Mouse (Mus musculus): ENCODE results near the gene Ndufc2.
A peak's percentile ranks its signal among the peaks of the same experiment; 100 is the strongest.
"Not testable (repeated sequence)": the region's sequence is repeated elsewhere in the genome, so short reads cannot be mapped to it uniquely, and the experiment has no call there.

The Ndufc2 gene

GRCm38 (mm10) chr7:97427296-97427695 is 27.5 kb downstream of the Ndufc2 start:
- DNase-seq (ENCODE audit: low spot score): no peak

DNA sequence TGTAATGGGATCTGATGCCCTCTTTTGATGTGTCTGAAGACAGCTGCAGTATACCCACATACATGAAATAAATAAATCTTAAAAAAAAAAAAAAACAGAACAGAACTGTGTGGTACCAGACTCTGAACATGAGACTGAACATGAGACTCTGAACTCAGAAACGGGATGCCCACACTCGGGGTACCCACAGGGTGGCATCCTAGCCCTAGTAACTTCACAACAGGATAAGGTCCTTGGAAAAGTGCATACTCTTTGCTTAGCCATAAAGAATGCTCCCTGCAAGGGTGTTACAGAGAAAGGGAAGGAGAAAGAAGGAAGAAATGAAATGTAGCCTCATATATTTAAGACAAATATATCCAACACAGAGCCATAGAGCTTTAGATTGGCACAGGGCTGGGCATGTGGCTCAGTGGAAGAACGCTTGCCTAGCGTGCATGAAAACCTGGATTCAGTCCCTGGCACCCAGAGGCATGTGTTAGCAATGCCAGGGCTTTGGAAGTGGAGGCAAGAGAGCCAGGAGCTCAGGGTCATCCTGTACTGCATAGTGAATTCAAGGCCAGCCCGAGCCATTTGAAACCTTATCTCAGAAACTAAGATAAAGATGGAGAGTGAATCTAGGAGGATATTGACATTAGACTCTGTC is 28.1 kb downstream of the Ndufc2 start:
- no peak for DNase-seq (ENCODE audit: low spot score)

DNA sequence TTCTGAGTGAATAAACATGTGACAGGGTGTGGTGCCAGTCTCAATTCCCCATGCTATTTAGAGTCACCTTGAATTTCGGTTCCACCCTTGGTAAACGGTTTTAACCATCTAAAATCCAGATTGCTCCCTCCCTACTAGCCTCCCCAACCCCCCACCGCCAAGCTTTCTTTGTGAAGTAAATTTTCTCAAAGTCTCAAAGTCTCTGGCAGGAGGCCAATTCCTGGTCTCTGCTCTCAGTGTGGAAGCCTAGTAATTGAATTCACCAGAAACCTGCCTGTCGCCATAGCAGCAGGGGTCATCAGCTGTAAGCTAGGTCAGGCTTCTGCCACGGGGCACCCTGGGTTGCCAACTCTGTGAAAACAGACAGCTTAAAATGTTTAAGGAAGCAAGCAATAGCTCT is 29.9 kb downstream of the Ndufc2 start:
- DNase-seq (ENCODE audit: low spot score): peak; percentile 73

GRCm38 (mm10) chr7:97433517-97433916 is 33.7 kb downstream of the Ndufc2 start:
- DNase-seq (ENCODE audit: low spot score): not testable (repeated sequence)

- DNase-seq (ENCODE audit: low spot score): no peak
Observed at GRCm38 (mm10) chr7:97434517-97434916, 34.7 kb downstream of the Ndufc2 start.

DNA sequence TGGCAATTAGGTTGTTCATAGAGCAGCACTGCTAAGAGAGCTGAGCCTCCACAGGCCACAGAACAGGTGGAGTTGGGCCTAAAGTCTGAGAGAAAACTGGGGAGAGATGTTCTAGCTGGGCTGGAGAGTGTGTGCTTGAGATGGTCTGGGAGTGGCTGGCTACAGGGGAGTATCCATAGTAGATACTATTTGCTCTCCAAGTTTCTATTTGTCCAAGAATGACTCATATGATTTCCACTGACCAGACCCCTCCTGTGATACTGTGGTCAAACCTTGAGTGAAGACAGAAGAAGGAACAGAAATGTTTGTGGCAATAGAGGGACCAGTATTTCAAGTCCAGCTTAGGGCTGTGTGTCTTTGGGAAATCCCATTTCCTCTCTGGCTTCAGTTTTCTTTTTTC is 39.2 kb downstream of the Ndufc2 start:
- no peak for DNase-seq (ENCODE audit: low spot score)

- peak; percentile 92 for DNase-seq (ENCODE audit: low spot score)
Observed at GRCm38 (mm10) chr7:97446171-97446925, 46.5 kb downstream of the Ndufc2 start.

DNA sequence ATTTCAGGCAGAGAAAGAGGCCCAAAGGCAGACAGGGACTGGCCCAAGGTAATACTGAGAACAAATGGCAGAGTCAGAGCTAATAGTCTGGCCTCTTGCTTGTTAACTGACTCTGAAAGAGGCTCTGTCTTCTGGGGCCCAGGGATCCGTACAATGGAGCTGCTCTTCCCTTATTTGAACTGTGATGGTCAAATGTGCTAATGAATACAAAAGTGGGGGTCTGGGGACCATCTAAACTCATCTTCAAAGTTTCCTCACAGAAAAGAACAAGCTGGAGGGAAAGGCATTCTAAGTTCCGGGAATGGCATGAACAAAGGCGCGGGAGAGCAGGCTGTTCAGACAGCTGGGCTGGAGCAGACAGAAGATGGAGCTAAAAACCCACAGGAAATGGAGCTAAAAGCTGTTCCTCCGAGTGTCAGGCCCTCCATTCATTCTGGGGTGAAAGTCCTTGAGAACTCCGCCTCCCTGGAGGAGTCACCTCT is 47.3 kb downstream of the Ndufc2 start:
- peak; percentile 30 for DNase-seq (ENCODE audit: low spot score)

DNA sequence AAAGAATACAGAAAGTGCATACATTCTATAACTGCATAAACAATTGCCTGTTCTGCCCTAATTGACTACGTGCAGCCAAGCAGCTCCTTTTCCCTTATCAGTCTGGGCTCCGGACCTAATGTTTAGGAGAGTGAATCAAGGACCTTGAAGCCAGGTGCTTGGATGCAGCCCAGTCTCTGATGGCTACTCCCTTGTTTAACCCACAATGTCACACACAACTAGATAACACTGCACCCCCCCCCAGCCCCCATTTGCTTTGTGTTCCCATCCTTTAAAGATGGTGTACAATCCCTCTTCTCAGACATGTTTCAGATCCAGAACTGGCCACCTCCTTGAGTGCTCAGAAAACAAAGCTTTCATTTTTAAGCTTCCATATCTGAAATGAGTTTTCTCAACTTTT is 51.2 kb downstream of the Ndufc2 start, which contains the start of gene Kctd14:
Kctd14 (plus strand) TSS at position 301 of the 400 bp plus-strand sequence.
- not testable (repeated sequence) for DNase-seq (ENCODE audit: low spot score)

DNA sequence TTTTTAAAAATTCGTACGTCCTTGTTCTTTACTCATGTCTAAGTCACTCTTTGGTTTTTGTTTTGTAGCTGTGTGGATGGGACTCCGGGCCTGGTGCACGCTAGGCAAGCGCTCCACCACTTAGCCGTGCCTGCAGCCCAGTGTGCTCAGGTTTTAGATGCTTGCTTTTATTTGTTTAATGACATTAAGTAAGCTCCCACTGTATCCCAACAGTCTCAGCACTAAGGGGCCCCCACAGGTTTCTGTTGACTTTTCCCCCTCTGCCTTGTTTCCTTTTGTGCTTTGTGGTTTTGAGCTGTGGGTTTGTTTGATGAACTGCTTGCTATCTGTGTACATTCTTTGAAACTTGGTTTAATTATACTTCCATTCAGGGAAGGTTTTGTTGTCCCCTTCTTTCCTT is 52.4 kb downstream of the Ndufc2 start:
- no peak for DNase-seq (ENCODE audit: low spot score)

GRCm38 (mm10) chr7:97453141-97453921 is 53.5 kb downstream of the Ndufc2 start:
- DNase-seq (ENCODE audit: low spot score): no peak

DNA sequence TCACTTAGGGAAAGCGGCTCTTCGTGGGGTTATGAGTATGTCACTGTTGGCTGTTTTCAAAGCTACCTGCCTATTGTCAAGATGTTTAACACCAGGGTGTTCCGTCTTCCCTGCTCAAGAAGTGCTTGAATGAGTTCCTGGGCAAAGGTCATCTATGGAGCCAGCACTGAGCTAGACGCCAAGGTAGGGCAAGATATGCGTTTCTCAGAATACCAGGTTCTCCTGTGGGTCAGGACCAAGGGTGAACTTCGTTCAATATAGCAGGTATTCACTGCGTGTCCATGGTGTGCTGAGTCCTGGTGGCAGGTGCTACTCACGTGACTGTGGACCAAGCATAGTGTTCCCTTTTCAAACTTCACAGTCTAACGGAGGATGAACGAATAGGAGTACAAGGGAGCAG is 55.0 kb downstream of the Ndufc2 start:
- DNase-seq (ENCODE audit: low spot score): no peak

DNA sequence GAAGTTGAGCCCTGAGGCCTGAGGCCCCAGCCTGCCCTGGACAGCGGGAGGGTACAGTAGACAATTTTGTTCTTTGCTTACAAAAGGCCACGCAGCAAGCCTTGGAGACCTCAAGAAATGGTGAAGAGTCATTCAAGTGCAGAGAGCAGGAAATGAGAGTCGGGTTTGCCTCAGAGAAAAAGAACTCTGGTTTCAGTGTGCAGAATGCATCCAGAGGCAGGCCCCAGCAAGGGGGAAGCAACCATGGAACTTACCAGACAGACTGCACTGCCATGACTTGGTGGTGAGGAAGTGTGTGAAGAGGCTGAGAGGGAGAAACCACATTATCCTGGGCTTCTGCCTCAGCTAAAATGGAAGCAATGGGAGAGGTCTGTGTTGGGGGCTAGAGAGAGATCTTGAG is 55.8 kb downstream of the Ndufc2 start:
- no peak for DNase-seq (ENCODE audit: low spot score)
